Mouse (Mus musculus) heart, embryonic 11.5 days (tissue): ENCODE measurements around the gene Mpg. TPM values are rescaled to one million over a fixed set of nuclear protein-coding genes. Genes with fewer than 3 reads are reported as not detected.

ENCODE experiments used
- ATAC-seq: fragments of 200-750 bp; cut with Nextera tagmentation; replicated peaks from 2 replicates; pipeline ENCODE4 v1.8.0; 2017; ENCODE audit warnings: moderate library complexity; ENCODE audit not compliant: insufficient number of reproducible peaks, low FRiP score, low TSS enrichment
- H3K27ac ChIP-seq: fragments of 300-500 bp; sonication (generic); 2 replicates; pipeline ENCODE4 v1.5.1; 2014; ENCODE audit warnings: mild to moderate bottlenecking, low read depth, low read length
- H3K27me3 ChIP-seq: fragments of 300-500 bp; sonication (generic); 2 replicates; pipeline ENCODE4 v1.6.1; 2014; ENCODE audit warnings: mild to moderate bottlenecking, low read length, mixed read lengths; ENCODE audit not compliant: control insufficient read depth, insufficient read depth
- H3K36me3 ChIP-seq: fragments of 300-500 bp; sonication (generic); 2 replicates; pipeline ENCODE4 v1.6.1; 2014; ENCODE audit warnings: mild to moderate bottlenecking, low read length, moderate library complexity, mixed read lengths; ENCODE audit not compliant: control insufficient read depth, insufficient read depth
- H3K4me1 ChIP-seq: fragments of 300-500 bp; sonication (generic); 2 replicates; pipeline ENCODE4 v1.6.1; 2014; ENCODE audit warnings: low read length; ENCODE audit not compliant: control insufficient read depth, insufficient read depth
- H3K4me2 ChIP-seq: fragments of 300-500 bp; sonication (generic); 2 replicates; pipeline ENCODE4 v1.6.1; 2014; ENCODE audit warnings: mild to moderate bottlenecking, moderate library complexity
- H3K4me3 ChIP-seq: fragments of 300-500 bp; sonication (generic); 2 replicates; pipeline ENCODE4 v1.5.1; 2014; ENCODE audit warnings: low read depth, low read length
- H3K9ac ChIP-seq: fragments of 300-500 bp; sonication (generic); 2 replicates; pipeline ENCODE4 v1.6.1; 2014; ENCODE audit warnings: mild to moderate bottlenecking, low read depth, low read length, moderate library complexity
- H3K9me3 ChIP-seq: fragments of 300-500 bp; sonication (generic); replicated peaks from 2 replicates; pipeline ENCODE4 v1.6.1; 2016; ENCODE audit warnings: low read length; ENCODE audit not compliant: control insufficient read depth
- WGBS: fragments of 180-500 bp; shearing (Covaris S2); extraction: QIAGEN DNeasy Blood & Tissue Kit; methylation state at CpG from one replicate; pipeline ENCODE4 v1.1.7; 2014; ENCODE audit not compliant: insufficient replicate concordance; 5-methylcytosine and 5-hydroxymethylcytosine counted together
- polyA plus RNA-seq: library from polyadenylated mRNA; unstranded; fragments of >200 nt; fragmentation: Nextera tagmentation; extraction: Ambion mirVana; gene quantifications from 2 replicates; pipeline ENCODE4 v1.2.1, GENCODE M21; 2014

Gene Mpg
- polyA plus RNA-seq, 1 experiment from 2014 or later = 22.5 TPM

- peaks cover 11% of the 10 kb centered on the region; the same call in 1 of the 2 replicates for H3K4me1 ChIP-seq
- 76% methylated on average over 2 of the region's 2 CpGs for WGBS
- no peak overlapping the region for H3K4me2 ChIP-seq
- no peaks in the 10 kb centered on the region for H3K9me3 ChIP-seq
- H3K4me3 ChIP-seq = no peak overlapping the region
- H3K9ac ChIP-seq = no peak overlapping the region
- no peak for ATAC-seq
- no peaks in the 10 kb centered on the region for H3K27me3 ChIP-seq
- H3K27ac ChIP-seq = no peak overlapping the region
- peaks cover 13% of the 10 kb centered on the region for H3K36me3 ChIP-seq
These were observed 4.8 kb downstream of the Mpg start for GRCm38 (mm10) chr11:32231125-32231524.

GRCm38 (mm10) chr11:32232848-32233247, 6.5 kb downstream of the Mpg start:
- H3K4me1 ChIP-seq = peaks cover 6% of the 10 kb centered on the region; the same call in 1 of the 2 replicates
- no peaks in the 10 kb centered on the region for H3K9me3 ChIP-seq
- no peaks in the 10 kb centered on the region for H3K27me3 ChIP-seq
- no peak overlapping the region for H3K4me3 ChIP-seq
- 83% methylated on average over 10 of the region's 10 CpGs for WGBS
- no peak overlapping the region for H3K4me2 ChIP-seq
- no peak overlapping the region for H3K27ac ChIP-seq
- no peak overlapping the region for H3K9ac ChIP-seq
- peaks cover 17% of the 10 kb centered on the region for H3K36me3 ChIP-seq
- ATAC-seq = no peak

- 87% methylated on average over 3 of the region's 3 CpGs for WGBS
- H3K4me1 ChIP-seq = peaks cover 6% of the 10 kb centered on the region; the same call in 1 of the 2 replicates
- no peak overlapping the region for H3K4me3 ChIP-seq
- peaks cover 17% of the 10 kb centered on the region for H3K36me3 ChIP-seq
- H3K27me3 ChIP-seq = no peaks in the 10 kb centered on the region
- H3K9ac ChIP-seq = no peak overlapping the region
- ATAC-seq = no peak
- H3K27ac ChIP-seq = no peak overlapping the region
- H3K4me2 ChIP-seq = no peak overlapping the region
- H3K9me3 ChIP-seq = no peaks in the 10 kb centered on the region
These were observed 7.6 kb downstream of the Mpg start for GRCm38 (mm10) chr11:32233895-32234294.

DNA sequence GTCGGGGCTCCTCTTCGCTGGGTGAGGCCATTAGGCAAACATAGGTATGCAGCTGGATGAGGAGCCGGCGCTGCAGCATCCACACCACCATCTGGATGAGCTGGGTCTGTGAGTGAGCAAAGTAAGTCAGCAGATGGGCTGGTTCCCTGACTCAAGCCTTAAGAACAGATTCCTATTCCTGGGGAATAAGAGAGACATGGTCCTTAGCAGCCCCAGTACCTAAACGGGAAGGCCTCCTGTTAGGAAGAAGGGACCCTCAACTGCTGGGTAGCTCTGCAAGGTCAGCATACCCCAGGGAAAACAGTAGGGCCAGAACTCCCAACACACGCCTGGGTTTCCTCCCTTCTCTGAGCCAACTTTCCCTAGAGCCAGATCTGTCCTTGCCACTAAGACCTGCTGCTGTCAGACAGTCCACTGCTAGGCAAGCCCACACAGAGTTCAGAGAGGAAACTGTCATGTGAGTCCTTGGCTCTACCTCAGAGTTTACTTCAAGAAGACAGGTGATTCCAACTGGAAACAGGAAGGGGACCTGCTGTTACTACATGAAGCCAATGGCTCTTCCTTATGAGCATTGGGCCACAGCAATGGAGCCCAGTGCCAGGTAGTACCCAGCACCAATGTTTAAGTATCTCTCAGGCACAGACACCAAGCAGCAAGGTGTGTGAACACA, 8.6 kb downstream of the Mpg start:
- H3K27ac ChIP-seq = no peak overlapping the region

GRCm38 (mm10) chr11:32235646-32236045, 9.3 kb downstream of the Mpg start:
- Histone ChIP-seq H3K4me3 (no peak overlapping the region), H3K4me1 (peaks cover 6% of the 10 kb centered on the region; the same call in 1 of the 2 replicates), H3K27me3 (no peaks in the 10 kb centered on the region), H3K27ac (no peak overlapping the region), H3K9me3 (no peaks in the 10 kb centered on the region), H3K36me3 (peaks cover 21% of the 10 kb centered on the region), H3K9ac (no peak overlapping the region), H3K4me2 (no peak overlapping the region)
- 50% methylated on average over 3 of the region's 3 CpGs for WGBS
- no peak for ATAC-seq

More for the DNA sequence above, 8.6 kb downstream of the Mpg start:
- Histone ChIP-seq H3K4me2 (no peak overlapping the region), H3K36me3 (peaks cover 17% of the 10 kb centered on the region), H3K4me1 (peaks cover 6% of the 10 kb centered on the region; the same call in 1 of the 2 replicates), H3K9ac (no peak overlapping the region), H3K27me3 (no peaks in the 10 kb centered on the region), H3K9me3 (no peaks in the 10 kb centered on the region), H3K4me3 (no peak overlapping the region)
- WGBS = 88% methylated on average over 6 of the region's 6 CpGs
- no peak for ATAC-seq

DNA sequence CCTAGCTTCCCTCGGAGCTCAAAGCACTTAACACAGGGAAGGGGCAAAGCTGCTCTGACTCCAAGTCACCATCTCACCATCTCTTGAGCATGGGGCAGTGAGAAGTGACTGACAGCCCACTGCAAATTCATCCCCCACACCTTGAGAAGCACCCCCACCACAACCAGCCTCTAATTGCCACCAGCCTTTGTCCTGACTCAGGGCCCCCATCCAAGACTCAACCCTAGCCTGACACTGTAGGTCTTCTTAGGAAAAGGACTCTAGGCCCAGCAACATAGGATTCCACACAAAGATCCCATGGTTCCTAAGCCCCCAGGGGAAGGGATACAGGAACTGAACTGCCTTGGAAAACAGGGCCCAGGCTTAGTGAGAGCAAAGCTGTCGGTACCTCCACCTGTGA, 9.8 kb downstream of the Mpg start:
- H3K9me3 ChIP-seq = no peaks in the 10 kb centered on the region
- peaks cover 23% of the 10 kb centered on the region for H3K36me3 ChIP-seq
- H3K4me3 ChIP-seq = no peak overlapping the region
- peaks cover 6% of the 10 kb centered on the region; the same call in 1 of the 2 replicates for H3K4me1 ChIP-seq
- ATAC-seq = no peak
- no peak overlapping the region for H3K9ac ChIP-seq
- no peak overlapping the region for H3K27ac ChIP-seq
- no peak overlapping the region for H3K4me2 ChIP-seq
- WGBS = 76% methylated on average over 2 of the region's 2 CpGs
- no peaks in the 10 kb centered on the region for H3K27me3 ChIP-seq

GRCm38 (mm10) chr11:32236712-32237410, 10.6 kb downstream of the Mpg start:
- Histone ChIP-seq H3K36me3 (peaks cover 17% of the 10 kb centered on the region), H3K4me2 (no peak overlapping the region), H3K9ac (no peak overlapping the region), H3K9me3 (no peaks in the 10 kb centered on the region), H3K27ac (no peak overlapping the region), H3K27me3 (no peaks in the 10 kb centered on the region), H3K4me1 (peaks cover 6% of the 10 kb centered on the region; the same call in 1 of the 2 replicates), H3K4me3 (no peak overlapping the region)
- 61% methylated on average over 9 of the region's 9 CpGs for WGBS
- ATAC-seq = no peak

DNA sequence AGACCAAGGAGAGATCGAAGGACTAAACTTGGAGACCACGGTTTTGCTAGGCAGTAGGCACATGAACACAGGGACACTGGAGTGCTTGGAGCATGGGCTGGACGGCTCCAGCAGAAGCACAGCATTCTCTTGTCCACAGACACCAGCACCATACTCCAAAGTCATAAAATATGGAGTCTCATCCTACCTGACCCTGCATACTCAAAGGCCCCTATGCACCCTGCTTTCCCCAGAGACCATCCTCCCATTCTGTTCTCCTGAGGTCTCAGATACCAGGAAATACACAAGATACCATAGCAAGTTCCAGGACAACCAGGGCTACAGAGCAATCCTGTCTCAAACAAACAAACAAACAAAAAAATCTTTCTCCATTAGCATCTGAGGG, 11.1 kb downstream of the Mpg start:
- Histone ChIP-seq H3K27ac (no peak overlapping the region), H3K4me1 (peaks cover 6% of the 10 kb centered on the region; the same call in 1 of the 2 replicates), H3K4me3 (no peak overlapping the region), H3K36me3 (peaks cover 16% of the 10 kb centered on the region), H3K27me3 (no peaks in the 10 kb centered on the region), H3K4me2 (no peak overlapping the region), H3K9ac (no peak overlapping the region), H3K9me3 (no peaks in the 10 kb centered on the region)
- no peak for ATAC-seq
- WGBS = 86% methylated on average over 3 of the region's 3 CpGs
